Mouse (Mus musculus) liver, adult 2 months (tissue): ENCODE results near the gene Calhm4. TPM values are rescaled to one million over a fixed set of nuclear protein-coding genes. Genes with fewer than 3 reads are reported as not detected.
A peak's percentile ranks its signal among the peaks of the same experiment; 100 is the strongest.

Experiments used
- DNase-seq: peaks from one replicate; pipeline ENCODE4 v3.0.0-alpha.2; 2011; ENCODE audit warnings: low read depth, low spot score; ENCODE audit errors: extremely low read depth
- H3K27ac ChIP-seq: fragments of 200-500 bp; replicated peaks from 2 replicates; pipeline ENCODE4 v1.5.1; 2012; ENCODE audit warnings: low read depth, mild to moderate bottlenecking, control low read depth, inconsistent platforms, low read length; ENCODE audit not compliant: insufficient read depth
- H3K27me3 ChIP-seq: fragments of 200-500 bp; 2 replicates; pipeline ENCODE4 v1.6.1; 2012; ENCODE audit warnings: mild to moderate bottlenecking, moderate library complexity, low read length, inconsistent platforms; ENCODE audit not compliant: control insufficient read depth, insufficient read depth
- H3K36me3 ChIP-seq: fragments of 200-500 bp; 2 replicates; pipeline ENCODE4 v1.6.1; 2012; ENCODE audit warnings: low read length, inconsistent platforms; ENCODE audit not compliant: control insufficient read depth, insufficient read depth
- H3K4me1 ChIP-seq: fragments of 200-500 bp; 2 replicates; pipeline ENCODE4 v1.6.1; 2011; ENCODE audit warnings: low read length; ENCODE audit not compliant: control insufficient read depth, insufficient read depth
- H3K4me3 ChIP-seq: fragments of 200-500 bp; 2 replicates; pipeline ENCODE4 v1.5.1; 2011; ENCODE audit warnings: low read depth, mild to moderate bottlenecking, control low read depth, low read length, moderate library complexity; ENCODE audit not compliant: insufficient read depth
- H3K79me2 ChIP-seq: fragments of 200-500 bp; 2 replicates; pipeline ENCODE4 v1.6.1; 2012; ENCODE audit warnings: inconsistent platforms, mild to moderate bottlenecking, low read length, moderate library complexity; ENCODE audit not compliant: control insufficient read depth, insufficient read depth
- H3K9ac ChIP-seq: fragments of 200-500 bp; 2 replicates; pipeline ENCODE4 v1.6.1; 2012; ENCODE audit warnings: low read depth, mild to moderate bottlenecking, control low read depth, inconsistent platforms, low read length
- CTCF ChIP-seq: fragments of 200-500 bp; IDR thresholded peaks from 2 replicates; pipeline ENCODE4 v1.5.1; 2011; ENCODE audit warnings: low read depth, low read length, control low read depth
- POLR2A ChIP-seq: fragments of 200-500 bp; IDR thresholded peaks from 2 replicates; pipeline ENCODE4 v1.6.1; 2011; ENCODE audit warnings: low read length, control low read depth; ENCODE audit not compliant: insufficient read depth; ENCODE audit errors: extremely low read depth
- WGBS: fragments of 180-500 bp; shearing (Covaris S2); methylation state at CpG from one replicate; pipeline ENCODE4 v1.1.7; 2018; 5-methylcytosine and 5-hydroxymethylcytosine counted together
- polyA plus RNA-seq: library from polyadenylated mRNA; depleted of rRNA; stranded (reverse); fragments of >200 nt; gene quantifications from 2 replicates; pipeline ENCODE4 v1.2.3, GENCODE M21; 2012
- total RNA-seq: library from RNA; depleted of rRNA; stranded (reverse); fragments of >200 nt; gene quantifications from 2 replicates; pipeline ENCODE4 v1.2.3, GENCODE M21; 2014

Gene Calhm4
- total and polyA plus RNA-seq, 2 experiments = not detected

DNA sequence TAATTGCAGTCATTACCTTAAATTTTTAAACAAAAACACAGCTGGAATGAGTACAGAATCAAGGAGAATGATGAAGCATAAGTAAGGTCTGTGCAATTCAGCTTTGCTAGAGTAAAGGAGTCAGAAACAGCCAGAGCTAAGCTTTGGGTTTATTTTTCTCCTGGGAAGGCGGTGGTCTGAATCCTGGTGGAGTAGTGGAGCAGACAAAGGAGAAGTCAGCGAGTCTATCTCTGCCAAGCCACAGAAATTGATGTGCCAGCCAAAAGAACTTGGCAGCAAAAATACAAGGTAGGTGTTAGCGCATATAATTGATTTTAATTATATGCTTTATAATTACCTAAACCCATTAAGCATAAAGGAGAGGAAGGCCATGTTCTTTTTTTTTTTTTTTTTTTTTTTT, 6.7 kb downstream of the Calhm4 start, which contains the start of gene Trappc3l:
TSS of gene Trappc3l (plus strand) at position 197 of the 400 bp plus-strand sequence.
- Histone ChIP-seq H3K79me2 (no peaks in the 10 kb centered on the region), H3K27me3 (no peaks in the 10 kb centered on the region), H3K27ac (no peak within 1 kb of the TSS), H3K4me3 (no peak within 1 kb of the TSS), H3K4me1 (no peaks in the 10 kb centered on the region), H3K36me3 (no peaks in the 10 kb centered on the region), H3K9ac (no peak within 1 kb of the TSS)
- no peak for TF ChIP-seq CTCF
- no peak for TF ChIP-seq POLR2A
- no peak for DNase-seq
- WGBS = 80% methylated on average over 3 of the region's 3 CpGs

DNA sequence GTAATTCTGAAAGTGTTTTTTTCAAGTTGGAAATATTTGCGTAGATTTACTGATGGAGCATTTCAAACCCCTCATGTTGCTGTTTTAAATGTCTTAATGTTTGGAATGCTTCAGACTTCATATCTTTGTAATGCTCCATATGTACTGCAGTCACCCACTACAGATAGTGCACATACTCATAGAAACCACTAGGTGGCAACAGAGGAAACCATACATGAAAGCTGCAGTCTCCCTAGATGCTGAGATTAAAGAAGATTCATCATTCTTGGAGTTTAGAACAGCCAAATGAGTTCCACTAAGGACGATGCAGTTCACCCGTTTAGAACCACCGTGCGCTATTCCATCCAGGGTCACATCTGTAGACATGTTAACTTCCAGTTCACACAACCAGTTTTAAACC, 7.5 kb downstream of the Calhm4 start:
- no peaks in the 10 kb centered on the region for H3K27me3 ChIP-seq
- peak; percentile 47 for DNase-seq
- H3K36me3 ChIP-seq = no peaks in the 10 kb centered on the region
- H3K4me1 ChIP-seq = no peaks in the 10 kb centered on the region
- H3K4me3 ChIP-seq = no peak overlapping the region
- no peak overlapping the region for H3K27ac ChIP-seq
- no peak for TF ChIP-seq POLR2A
- peak; percentile 40; the same call in 1 of the 2 replicates for TF ChIP-seq CTCF
- WGBS = 13% methylated on average over 5 of the region's 5 CpGs
- no peaks in the 10 kb centered on the region for H3K79me2 ChIP-seq
- H3K9ac ChIP-seq = no peak overlapping the region

GRCm38 (mm10) chr10:34033630-34034305, 10.3 kb downstream of the Calhm4 start:
- TF ChIP-seq CTCF = peak; percentile 84
- no peak for TF ChIP-seq POLR2A
- Histone ChIP-seq H3K27ac (no peak overlapping the region), H3K79me2 (no peaks in the 10 kb centered on the region), H3K27me3 (no peaks in the 10 kb centered on the region), H3K36me3 (no peaks in the 10 kb centered on the region), H3K4me1 (no peaks in the 10 kb centered on the region), H3K9ac (no peak overlapping the region), H3K4me3 (no peak overlapping the region)
- DNase-seq = peak; percentile 40
- 19% methylated on average over 22 of the region's 22 CpGs for WGBS

DNA sequence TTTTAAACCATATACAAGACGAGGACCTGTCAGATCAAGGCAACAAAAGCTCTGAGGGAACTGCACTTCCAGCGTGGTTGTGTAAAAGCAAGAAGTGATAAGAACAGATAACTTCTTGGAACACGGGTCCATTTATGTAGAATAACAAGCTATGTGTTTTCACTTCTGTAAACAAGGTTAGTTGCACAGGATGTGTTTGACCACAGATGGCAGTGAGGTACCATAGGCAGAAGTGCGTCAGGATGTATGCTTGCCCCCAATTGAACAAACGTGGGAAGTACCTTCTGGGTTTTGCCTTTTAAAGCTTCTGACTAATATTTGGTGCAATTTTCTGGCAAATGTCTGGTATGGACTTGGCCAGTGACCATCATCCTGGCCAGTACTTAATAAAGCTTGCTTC, 13.8 kb downstream of the Calhm4 start:
- no peak for DNase-seq
- H3K9ac ChIP-seq = no peak overlapping the region
- 61% methylated on average over 5 of the region's 5 CpGs for WGBS
- no peaks in the 10 kb centered on the region for H3K4me1 ChIP-seq
- no peak overlapping the region for H3K27ac ChIP-seq
- TF ChIP-seq CTCF (no peak), POLR2A (no peak)
- no peaks in the 10 kb centered on the region for H3K27me3 ChIP-seq
- H3K4me3 ChIP-seq = no peak overlapping the region
- H3K79me2 ChIP-seq = no peaks in the 10 kb centered on the region
- H3K36me3 ChIP-seq = no peaks in the 10 kb centered on the region

DNA sequence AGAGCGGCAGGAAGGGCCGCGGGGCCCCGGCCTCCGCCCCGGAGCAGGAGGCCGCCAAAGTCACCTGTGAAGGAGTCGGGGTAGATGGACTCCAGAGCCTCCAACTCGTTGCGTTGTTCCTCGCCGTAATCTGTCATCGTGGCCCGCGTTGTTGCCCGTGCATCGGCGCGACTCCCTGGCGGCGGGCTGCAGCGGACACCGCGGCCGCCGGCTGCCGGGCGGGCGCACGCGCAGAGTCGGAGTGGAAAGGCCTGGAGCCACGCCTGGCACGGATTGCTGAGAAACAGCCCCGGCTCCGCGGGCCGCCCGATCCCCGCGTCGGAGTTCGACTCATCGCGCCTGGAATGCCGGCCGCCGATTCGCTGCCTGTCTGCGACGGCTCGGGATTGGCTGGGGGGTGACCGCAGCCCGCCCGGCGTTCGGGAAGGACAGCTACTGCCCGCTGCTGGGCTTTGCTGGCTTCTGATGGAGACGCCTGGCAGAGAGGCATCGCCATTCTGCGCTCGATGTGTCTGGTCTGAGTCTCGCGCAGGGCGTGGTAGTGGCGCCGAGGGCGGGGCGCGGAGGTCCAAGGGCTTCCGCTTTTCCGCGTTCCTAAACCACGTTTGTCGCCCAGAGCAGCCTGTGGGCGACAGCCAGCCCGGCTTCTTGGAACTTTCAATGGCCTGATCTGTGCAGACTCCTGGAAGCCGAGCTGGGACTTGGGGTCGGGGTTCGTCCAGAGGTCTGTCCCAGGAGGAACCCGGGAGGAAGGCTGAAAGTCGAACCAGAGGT, 24.6 kb downstream of the Calhm4 start, which contains the start of gene Rwdd1:
TSS of gene Rwdd1 (minus strand) at position 323 of the 774 bp plus-strand sequence.
- Histone ChIP-seq H3K27me3 (no peaks in the 10 kb centered on the region), H3K36me3 (no peaks in the 10 kb centered on the region), H3K27ac (peak within 1 kb of the TSS; percentile 90), H3K79me2 (peaks cover 6% of the 10 kb centered on the region; the same call in 1 of the 2 replicates), H3K4me1 (peaks cover 10% of the 10 kb centered on the region), H3K4me3 (peak within 1 kb of the TSS; percentile 92), H3K9ac (peak within 1 kb of the TSS; percentile 86)
- peak; percentile 92 for DNase-seq
- WGBS = under 1% methylated on average over 82 of the region's 82 CpGs
- no peak for TF ChIP-seq CTCF
- TF ChIP-seq POLR2A = peak; percentile 64; the same call in 1 of the 2 replicates
